Mouse (Mus musculus) lung, postnatal 4 days (tissue): ENCODE data around the gene 1110004F10Rik.
A peak's percentile ranks its signal among the peaks of the same experiment; 100 is the strongest.
"Not testable (repeated sequence)": the region's sequence is repeated elsewhere in the genome, so short reads cannot be mapped to it uniquely, and the experiment has no call there.

ENCODE experiments used
- DNase-seq, 2 experiments: peaks; one replicate each; pipeline ENCODE4 v3.0.0; 2021

The 1110004F10Rik gene

DNA sequence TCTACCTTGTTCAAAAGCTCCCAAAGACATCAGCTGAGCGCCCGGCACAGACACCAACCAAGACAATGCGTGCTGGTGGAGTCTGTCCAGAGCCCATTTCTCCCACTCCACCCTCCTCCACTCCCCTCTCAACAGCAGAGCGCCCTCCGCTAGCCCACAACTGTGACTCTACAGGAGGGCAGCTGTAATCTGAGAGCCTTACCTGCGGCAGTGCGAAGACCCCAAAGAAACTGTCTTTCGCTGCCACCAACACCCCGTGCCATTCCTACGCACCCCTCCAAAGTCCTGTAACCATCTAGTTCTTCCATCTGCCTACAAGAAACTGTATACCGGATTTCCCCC lies at the start of gene 1110004F10Rik:
TSS of gene 1110004F10Rik (plus strand) at position 202 of the 342 bp plus-strand sequence.
- DNase-seq = peak in 1 of 2 experiments; percentile 21

DNA sequence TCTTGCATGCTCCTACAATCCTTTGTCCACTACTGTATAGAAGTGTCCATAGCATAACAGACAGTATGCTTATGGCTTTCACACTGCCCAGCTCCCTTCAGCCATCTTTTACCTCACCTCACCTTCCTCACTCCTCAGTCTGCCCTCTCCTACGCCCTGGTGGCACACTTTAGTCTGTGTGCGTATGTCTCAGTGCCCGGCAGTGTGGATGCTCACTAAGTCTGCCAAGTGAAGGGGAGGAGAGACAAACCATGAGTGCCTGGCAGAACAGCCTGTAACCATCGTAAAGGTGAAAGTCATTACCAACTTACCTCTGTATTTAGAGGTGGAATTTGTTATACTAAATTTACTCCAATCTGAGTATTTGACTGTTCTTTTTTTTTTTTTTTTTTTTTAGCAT lies 36.5 kb upstream of the 1110004F10Rik start:
- no peak for DNase-seq

DNA sequence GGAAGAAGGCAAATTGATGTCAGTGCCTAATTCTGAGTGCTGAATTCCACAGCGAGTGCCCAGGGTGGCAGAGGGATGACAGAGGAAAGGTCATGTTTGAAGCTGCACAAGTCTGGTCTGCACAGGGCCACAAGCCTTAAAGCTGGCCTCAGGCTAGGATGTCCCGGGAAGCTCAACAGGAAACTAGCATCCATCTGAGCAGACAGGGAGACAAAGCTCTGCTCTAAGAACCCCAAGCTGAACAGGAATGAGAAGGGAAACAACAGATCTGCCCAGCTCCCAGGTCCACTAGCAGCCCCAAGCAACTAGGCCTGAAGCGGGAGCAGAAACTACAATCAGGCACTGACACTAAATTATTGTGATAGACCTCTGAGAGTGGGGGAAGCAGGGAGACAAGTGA lies 9.2 kb upstream of the 1110004F10Rik start:
- DNase-seq = no peak

DNA sequence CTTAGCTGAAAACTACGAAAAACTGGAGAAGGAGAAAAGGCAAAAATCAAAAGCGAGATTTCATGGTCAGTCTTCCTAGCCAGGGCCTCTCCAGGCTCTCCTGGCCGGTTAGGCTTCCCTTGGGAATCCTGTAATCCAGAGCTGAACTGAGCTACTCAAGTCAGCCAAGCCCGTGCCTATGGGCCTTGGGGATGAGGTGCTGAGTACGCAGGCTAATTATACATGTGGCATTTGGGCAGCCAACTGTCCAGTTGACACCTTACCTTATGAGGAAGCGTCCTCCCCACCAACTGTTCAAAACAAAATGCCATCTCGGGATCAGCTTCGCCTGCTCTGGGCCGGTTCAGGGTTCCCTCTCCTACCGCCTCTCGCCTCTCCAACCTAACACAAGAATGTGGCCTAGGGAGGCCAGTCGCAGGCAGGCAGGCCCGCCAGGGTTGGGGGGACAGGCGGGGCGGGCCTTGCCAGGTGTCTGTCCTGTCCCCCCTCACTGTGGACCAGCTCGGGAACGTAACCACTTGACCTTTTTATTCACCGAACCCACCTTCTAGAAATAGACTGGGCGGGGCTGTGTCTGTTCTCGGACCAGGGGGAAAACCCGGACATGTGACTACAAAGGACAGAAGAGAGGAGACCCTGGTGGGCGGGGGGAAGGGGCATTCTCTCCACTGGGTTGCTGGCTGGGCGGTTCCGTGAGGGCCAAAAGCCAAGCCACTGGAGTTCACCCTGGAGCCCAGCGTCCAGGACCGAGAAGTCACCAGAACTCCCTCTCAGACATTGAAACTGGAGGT lies 8.4 kb upstream of the 1110004F10Rik start:
- peak in 1 of 2 experiments; percentile 48 for DNase-seq

DNA sequence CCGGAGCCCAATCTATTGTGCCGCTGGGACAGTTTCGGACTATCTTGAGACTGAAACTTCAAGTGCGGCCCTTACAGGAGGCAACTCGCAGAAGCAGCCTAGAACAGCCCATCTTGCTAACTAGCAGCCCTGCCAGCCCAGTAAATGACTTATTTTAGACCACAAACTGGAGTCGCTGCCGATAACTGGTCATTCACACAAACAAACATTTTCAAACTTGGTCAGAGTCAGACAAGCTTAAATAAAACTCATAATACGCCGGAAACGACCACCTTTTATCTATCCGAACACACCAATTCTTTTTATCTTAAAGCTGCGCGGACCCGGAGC lies 7.8 kb upstream of the 1110004F10Rik start:
- DNase-seq = peak in 1 of 2 experiments; percentile 40

DNA sequence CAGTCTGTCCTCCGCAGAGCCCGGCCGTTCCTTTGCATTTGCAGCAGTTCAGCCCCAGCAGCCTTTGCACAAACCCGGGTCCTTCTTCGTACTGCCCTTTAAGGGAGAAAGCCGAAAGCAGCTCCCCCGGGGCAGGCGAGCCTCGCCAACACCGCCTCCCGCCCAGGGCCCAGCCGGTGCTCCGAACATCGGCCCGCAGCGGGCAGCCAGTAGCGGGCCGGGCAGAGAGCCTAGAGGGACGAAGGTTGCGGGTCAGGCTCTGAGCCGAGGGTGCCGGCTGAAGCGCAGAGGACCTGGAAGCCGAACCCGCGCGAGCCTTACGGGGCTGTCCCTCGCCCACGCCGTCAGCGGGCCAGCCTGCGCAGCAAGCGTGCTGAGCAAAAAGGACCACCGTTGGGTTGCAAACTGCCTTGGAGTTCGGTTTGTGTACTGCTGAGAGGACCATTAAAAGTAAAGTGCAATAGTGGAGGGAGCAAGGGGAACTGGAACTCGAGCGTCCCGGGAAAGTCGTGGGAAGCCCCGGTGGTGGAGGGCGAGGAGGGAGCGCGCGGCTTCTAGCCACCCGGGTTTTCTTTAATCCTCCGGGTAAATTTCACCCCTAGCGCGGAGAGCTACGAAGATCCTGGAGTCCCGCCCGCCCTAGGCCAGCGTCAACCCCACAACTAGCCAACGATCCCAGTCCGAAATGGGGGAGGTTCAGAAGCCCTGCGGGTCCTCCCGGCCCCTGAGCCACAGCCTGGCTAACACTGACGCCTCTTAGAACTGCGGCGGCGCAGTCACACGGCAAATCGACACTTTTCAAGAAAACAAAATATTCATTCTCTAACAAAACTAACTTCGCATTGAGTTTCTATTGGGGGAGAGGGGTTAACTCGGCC lies 7.2 kb upstream of the 1110004F10Rik start:
- peak; percentile 74 to 80 for DNase-seq

DNA sequence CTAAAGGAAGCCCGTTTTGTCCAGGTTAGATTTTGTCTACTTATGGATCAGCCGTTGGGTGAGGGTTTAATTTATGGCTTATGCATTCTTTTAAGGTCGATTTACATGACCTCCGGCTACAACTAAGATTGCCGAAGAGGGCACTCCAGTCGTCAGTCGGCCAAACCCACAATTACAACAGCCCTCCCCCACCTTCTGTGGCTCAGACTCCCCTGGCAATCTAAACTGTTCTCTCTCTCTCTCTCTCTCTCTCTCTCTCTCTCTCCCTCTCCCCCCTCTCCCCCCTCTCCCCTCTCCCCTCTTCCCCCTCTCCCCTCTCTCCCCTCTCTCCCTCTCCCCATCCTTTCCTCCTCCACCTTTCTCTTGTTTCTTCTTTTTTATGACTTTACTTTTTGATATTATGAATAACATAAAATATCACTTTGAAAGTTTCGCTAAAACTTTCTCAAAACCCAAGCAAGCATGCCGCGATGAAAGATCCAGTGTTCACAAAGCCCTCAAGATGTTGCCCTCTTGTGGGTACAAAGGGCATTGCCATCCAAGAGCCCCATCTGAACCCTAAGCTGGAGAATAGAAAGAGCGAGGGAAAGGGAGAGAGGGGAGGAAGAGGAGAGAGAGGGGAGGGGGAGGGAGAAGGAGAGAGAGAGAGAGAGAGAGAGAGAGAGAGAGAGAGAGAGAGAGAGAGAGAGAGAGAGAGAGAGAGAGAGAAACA lies 6.4 kb upstream of the 1110004F10Rik start:
- DNase-seq = peak; percentile 56 to 84

DNA sequence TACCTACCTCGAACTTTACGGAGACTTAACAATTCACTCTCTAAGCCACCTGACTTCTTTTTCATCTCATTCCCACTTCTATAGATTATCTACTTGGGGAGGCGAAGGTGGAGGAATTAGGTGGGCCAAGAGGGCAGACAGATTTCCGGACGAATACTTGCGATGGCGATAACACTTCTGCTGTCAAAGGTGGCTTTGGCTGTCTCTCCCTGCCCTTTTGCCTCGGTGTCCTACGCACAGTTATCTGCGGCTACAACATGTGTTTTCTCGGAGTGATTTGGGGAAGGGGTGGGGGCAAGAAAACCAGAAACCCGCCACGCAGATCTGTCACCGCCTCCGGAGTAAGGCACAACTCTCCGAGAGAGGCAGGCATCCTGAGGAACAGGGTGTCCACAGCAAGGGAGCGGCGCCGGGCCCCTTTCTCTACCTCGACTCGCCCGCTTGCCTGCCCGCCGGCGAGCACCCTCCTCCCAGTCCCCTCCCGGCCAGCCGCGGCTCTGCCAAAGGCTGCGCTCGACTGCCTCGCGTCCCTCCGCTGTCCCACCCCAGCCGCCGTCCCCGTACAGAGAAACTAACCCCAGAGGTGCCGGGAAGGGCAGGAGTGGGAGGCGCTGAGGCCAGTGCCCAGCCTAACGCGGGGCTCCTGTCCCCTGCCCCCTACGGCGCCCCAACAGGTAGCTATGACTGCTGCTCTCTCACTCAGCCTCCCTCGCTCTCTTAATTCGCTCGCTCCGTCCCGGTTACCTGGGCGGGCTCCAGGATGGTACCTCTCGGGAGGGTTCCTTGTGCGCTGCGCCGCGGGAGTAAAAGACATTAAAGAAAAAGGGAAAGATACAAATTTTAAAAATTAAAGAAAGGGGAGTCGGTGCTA lies 5.6 kb upstream of the 1110004F10Rik start:
- peak; percentile 65 to 80 for DNase-seq

DNA sequence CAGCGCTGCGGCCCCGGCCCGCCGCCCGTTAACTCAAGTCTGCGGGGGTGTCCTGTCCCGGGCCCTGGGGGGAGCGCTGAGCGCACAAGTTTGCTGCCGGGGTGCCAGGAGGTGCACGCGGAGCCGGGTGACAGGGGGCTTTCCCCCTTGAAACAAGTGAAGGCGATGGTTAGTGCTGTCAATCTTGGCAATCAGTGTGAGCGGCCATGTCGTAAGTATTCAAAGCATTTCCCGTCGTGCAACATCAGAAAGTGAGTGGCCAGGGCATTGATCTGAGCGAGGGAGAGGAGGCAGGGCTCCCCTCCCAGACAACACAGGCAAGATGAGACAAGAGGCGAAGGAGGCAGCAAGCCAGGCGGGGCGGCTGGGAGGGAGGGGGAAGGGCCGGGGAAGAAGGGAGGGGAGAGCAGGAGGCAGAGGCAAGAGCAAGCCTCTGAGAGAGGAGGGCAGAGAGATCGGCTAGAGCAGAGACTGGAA lies 4.9 kb upstream of the 1110004F10Rik start:
- DNase-seq = peak; percentile 53 to 66

DNA sequence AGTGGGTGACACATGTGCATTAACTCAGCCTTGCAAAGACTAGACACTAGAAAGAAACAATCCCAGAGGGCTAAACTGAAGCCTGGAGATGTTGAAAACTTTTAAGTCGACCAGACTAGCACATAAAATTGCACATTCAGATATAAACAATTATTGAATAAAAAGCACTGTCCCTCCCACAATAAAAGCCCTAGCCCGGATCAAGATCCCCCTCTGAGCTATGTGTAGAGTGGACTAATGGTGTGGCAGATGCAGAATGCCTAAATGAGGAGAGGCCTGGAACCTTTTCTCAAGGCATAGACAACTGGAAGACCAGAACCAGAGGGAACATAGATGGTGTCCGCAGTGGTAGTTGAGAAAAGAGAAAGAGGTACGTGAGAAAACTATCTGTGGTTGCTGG lies 3.7 kb upstream of the 1110004F10Rik start:
- DNase-seq = no peak

DNA sequence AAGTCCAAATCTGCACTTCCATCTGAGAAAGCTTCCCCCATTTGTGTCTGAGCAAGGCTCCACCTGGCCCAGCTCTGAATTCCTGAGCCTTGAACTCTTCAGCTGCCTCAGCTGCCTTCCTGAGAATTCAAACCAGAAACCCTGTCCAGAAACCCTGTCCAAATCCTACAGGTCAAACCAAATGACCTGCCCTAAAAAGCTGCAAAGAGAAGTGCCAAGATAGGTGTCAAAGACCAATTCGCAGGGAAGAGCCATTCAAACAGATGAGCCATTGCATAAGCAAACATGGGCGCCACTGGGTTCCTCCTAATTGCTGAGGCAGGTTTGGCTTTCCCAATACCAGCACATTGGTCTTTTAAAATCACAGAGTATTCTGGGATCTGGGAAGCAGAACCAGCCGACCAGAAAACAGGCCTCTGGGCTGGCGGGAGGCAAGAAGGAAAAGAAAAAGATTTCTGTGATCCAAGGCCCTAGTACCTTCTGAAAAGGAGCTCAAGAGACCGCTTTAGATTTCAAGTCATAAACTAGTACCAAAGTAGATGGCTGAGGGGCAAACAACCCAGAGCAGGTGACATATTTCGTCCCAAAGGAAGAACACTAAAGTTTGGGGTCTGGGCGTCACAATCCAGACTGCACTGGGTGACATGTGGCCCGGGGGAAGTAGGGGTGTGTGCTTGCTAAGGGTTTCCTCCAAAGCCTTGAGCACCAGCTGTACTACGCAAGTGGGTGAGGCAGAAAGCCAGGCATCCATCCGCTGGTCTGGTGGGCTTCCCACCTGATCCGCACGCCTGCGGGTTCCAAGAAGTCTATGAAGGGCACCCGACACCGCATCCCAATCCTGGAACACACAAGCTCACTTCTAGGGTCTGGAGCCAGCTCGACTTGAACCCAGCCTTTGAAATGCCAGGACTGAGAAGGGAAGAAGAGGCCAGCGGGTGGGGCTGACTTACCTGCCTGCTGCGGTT lies 2.3 kb upstream of the 1110004F10Rik start:
- DNase-seq = no peak

DNA sequence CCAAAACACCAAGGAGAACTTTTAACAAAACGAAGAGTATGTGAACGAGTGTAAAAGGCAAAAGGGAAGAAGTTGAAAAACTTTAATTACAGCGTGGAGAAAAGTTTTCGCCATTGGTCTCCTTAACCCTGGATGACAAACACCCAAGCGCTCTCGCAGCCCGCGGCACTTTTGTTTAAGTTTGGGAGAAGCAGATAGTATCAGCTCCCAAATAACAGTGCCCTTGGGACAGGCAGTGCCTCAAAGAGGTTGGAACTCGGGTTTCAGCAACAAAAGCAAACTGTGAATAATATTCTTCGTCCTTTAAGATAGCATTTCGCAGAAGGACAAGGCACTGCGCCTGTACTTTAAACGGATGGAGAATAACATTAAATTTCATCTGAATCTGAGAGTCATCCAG lies 1.2 kb upstream of the 1110004F10Rik start:
- no peak for DNase-seq

DNA sequence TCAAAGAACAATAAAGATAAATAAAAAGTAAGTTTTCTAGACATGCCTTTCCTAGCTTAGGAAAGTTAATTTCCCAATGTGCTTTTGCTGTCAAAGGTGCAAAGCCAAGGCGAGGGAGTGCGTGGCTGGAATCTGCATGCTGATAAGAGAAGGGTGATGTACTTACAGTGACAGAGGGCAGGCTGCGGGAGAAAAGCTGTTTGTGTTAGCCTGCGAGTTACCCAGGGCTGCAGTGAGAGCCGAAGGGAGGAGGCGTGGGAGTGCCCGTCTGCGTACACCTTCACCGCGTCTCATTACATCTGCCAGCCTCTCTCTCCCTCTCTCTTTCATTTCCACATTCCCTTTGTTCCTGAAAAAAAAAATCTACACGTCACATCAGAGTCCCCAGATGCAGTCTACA lies 686 bp upstream of the 1110004F10Rik start, which contains the start of gene Sox6:
TSS of gene Sox6 (minus strand) at position 286 of the 400 bp plus-strand sequence.
- peak; percentile 10 to 23 for DNase-seq

DNA sequence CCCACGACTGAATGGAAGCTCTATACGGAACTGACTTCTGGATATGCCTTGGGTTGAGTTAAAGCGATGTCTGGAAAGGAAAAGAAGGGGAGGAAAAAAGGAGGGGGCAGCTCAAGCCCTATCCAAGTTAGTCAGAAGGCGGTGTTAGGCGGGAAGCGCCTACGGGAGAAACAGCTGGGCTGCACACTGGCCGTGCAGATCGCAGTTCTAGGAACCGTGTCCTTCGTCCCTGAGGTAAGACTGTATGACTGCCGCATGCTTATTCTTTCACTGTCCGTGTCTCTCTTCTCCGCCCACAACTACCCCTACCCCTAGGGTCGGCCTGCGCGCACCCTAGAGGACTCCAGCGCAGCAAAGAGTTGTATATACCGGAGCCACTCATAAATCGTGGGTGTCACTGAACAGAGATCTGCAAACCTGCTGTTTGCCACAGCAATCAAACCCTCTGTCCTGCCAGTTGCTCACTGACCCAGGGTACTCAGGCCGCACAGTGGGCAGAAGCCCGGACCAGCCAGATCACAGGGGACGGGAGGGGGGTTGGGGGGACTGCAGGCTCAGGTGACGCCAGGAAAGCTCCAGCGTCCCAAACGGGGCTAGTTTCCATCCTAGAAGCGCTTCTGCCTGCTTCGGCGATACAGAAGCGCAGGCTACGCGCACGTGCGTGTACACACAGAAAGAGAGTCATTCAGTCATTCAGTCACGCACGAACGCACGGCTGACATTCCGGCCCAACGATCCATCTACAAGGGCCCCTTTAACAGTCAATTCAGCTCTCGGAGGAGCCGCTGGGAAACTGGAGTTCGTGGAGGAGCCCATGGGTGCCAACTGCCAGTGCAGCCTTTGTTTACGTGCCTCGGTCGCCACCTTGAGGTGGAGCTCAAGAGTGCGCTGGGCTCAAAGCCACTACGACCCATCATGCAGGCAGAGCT lies 605 bp downstream of the 1110004F10Rik start:
- DNase-seq = peak; percentile 85 to 88

DNA sequence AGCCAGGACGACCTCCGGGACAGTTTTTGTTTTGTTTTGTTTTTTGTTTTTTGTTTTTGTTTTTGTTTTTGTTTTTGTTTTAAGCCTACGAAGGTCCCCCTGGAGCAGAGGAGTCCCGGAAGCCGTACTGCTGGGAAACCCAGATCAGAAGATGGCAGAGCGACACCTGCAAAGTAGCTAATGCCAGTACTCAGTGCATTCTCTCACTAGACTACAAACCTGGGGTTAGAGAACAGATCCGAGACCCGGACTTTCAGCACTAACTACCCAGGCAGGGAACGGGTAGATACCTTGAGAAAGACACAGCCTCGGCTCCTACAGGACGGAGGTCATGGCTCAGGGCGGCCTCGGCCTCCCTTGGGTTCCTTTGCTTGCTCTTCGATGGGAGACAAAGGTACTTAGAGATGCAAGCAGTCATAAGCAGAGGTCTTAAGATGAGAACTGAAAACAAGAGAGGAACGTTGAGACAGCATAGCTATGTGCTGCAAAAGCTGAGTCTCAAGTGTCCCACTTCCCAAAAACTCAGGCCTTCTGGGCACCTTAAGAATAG lies 1.3 kb downstream of the 1110004F10Rik start:
- no peak for DNase-seq

DNA sequence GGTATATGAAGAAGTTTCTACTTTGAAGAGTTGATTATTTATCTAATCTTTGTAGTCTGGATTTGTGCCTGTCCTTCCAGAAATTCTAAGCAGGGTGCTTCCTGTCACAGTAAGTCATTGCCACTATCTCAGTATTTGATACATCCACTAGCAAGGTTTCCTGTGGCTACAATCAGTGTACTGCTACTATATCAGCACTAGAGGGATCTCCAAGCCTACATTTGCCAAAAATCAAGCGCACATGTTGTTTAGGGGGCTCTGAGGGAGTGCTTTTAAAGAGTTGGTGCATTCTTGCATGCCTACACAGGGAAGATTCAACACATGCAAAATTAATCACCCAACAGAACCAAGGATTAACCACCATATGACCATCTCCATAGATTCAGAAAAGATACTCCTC lies 21.5 kb downstream of the 1110004F10Rik start:
- DNase-seq = no peak

DNA sequence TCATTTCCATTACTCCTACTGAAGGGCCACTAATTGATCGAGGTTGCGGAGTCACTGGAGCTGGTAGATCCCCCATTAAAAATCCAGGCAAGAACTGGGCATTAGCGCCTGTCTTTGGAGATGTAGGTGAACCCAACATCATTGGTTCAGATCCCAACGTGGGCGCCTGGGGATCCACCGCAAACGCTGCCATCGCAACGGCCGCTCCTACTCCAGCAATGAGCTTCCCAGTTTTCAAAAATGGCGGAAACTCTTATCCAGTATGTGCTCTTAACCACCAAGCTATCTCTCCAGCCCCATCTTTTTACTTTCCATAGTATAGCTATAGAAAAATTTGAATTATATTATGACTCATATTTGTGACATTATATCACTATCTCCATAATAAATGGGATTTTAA lies 45.2 kb downstream of the 1110004F10Rik start, which contains the start of gene Gm4353:
TSS of gene Gm4353 (minus strand) at position 270 of the 400 bp plus-strand sequence.
- DNase-seq = not testable (repeated sequence)

DNA sequence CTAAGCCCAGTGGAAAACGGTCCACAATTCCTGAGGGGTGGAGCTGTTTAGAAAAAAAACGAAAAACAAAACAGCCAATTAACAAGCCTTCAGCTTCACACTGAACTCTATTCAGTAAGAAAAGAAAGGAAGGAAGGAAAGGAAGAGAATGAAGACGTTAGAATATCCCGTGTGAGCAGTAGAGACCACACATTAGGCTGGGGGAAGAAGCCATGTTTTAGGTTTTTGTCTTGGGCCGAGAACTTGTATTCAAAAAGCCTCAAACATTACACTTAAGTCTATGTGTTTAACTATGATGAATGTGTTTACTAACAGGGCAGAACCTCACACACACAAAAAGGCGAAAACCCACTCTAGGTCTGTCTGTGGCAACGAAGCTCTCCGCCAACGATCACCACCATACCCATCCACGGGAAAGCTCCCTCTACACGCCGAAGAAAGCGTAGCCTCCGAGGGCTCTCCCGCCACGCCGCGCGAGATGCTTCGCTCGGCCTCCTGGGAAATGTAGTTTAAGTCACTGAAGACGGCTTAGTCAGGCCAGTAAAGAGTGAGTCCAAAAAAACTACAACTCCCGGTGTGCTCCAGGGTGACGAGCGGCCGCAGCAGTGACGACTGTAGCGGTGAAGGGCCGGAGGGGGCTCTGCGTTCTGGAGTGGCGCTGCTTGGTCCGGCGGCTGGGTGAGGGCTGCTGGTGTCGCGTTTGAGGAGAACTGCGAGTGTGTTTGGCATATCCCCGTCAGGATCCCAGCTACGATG lies 53.7 kb downstream of the 1110004F10Rik start:
- peak; percentile 96 for DNase-seq

DNA sequence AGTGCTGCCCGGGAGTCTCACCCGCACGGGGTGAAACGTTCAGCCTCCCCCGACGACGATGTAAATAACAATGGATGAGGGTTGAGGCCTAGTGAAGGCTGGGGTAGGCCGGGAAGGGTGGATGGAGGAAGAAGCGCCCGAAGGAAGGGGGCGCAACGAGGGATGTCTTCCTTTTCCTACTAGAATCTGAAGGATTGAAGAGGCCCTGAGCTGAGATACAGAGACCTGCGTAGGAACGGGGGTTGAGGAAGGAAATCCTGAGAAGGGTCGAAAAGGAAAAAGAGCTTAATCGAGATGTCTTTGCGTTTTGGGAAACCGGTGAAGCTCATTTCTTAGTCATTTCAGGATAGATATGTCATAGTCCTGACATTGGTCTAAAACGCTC lies 54.3 kb downstream of the 1110004F10Rik start:
- no peak for DNase-seq
